Mouse (Mus musculus) neural tube, embryonic 10.5 days (tissue): ENCODE results near the gene Exoc7.

Experiments
- DNase-seq: peaks from one replicate; pipeline ENCODE4 v3.0.0-alpha.2; 2017; ENCODE audit warnings: low spot score; ENCODE audit errors: extremely low spot score

Gene Exoc7

DNA sequence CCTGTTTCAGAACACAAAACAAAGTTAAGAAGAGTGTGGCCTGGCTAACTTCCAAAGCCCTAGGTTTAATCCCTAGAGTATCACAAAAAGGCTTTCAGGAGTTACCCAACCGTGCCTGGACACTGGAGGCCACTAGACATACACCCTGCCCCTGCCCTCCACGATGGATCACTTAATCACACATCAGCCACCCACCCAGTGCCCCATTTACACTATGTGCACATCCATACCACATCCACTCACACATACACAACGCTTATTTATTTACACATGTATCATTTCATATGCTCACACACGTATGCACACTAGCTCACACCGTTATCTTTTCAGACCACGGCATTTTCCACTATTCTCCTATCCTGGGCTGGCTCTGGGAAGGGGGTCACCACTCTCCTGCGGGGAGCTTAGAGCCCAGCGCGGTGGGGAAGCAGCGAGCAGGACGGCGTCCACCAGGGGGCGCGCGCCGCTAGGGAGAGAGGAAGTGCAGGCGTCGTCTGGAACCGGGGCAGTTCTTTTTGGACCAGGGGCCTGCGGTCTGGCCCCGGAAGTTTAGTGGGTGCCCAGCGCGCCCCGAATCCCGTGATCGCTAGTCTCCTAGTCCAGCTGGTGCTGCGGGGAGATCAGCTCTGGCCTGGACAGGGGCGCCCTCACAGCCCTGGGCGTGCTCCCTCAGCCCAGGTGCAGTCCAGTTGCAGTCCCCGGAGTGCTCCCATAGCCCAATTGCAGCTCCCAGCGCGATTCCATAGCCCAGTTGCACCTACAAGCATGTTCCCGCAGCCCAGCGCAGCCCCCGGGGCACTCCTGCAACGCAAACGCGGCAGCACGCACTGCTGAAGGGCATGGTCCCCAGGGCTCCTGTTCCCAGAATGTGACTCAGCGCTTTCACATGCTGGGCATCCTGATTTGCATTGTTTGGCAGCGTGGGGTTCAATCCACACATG is 12.0 kb upstream of the Exoc7 start:
- DNase-seq = peak; percentile 92

DNA sequence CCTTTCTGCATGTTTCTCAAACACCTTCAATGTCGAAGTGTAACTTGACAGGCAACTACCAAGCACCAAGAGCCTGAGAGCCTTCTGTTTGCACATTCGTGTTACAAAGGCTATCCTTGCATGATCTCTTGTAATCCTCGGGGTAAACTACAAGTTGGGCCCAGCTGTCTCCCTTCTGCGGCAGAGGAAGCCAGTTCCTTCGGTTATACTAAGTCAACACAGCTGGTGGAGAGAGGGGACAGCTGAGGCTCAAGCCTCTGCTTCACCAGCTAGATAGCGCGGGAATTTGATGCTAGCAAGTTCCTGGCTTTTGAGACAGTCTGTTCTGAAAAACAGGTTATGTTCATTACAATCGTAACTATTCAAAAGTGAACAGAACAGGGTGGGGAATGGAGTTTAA is 5.3 kb upstream of the Exoc7 start:
- DNase-seq = no peak

DNA sequence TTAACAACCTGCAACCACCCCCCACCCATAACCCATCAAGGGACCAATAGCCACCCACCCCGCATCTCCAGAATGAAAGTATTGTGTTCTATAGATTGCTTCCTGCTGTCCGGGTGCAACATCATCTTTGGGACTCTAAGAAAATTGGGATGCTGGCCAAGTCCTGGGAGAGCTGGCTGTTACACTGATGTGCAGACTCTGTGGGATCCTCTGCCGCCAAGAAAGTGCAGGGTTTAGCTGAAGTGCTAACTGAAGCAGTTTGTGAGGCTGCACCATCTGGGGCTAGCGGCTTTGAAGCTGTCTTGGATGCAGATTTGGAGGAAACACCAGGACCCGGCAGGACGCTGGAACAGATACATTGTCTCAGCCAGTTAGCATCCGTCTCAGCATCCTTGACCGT is 4.1 kb upstream of the Exoc7 start:
- DNase-seq = no peak

DNA sequence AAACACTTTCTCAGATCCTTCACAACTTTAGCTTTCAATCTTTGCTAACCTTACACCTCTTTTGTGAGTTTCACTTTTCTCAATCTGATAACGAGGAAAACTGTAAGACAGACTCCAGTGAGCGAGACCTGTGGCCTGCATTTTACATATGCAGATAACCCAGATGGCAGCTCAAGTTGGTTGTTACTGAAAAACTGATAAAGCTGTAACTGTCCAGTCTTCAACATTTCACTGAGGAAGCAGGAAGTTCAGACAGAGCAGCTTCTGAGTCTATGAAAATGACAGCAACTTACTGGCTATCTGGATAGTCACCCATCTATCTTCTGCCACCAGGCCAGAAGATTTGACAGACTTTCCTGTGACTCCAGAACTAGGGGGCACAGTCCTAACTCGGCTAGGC is 2.6 kb upstream of the Exoc7 start:
- no peak for DNase-seq

DNA sequence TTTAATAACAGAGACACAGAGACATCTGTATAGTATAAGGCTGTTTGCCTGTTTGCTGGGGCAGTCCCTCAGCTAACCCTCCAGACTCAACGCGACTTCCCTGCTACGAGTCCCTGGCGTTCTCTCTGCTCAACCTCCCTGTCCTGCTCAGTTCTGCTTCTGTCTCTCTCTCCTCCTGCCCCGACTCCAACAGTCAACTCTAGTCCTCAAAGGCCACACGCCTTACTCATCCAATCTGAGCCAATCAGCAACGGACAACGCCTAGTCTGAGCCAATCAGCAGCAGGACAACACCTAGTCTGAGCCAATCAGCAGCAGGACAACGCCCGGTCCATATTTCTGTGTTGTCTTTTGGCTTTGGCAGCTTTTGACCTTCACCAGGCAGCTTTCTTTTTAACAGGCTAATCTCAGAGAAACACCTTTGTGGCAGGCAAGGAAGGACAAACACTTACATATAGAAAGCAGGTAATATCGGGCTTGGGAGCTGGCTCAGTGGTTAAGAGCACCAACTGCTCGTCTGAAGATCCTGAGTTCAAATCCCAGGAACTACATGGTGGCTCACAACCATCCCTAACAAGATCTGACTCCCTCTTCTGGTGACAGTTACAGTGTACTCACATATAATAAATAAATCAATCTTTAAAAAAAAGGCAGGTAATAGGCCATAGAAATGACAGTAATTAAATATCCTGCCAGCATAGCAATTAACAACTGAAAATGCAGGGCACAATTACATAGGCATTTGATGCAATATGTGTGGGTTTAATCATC is 914 bp upstream of the Exoc7 start:
- no peak for DNase-seq

DNA sequence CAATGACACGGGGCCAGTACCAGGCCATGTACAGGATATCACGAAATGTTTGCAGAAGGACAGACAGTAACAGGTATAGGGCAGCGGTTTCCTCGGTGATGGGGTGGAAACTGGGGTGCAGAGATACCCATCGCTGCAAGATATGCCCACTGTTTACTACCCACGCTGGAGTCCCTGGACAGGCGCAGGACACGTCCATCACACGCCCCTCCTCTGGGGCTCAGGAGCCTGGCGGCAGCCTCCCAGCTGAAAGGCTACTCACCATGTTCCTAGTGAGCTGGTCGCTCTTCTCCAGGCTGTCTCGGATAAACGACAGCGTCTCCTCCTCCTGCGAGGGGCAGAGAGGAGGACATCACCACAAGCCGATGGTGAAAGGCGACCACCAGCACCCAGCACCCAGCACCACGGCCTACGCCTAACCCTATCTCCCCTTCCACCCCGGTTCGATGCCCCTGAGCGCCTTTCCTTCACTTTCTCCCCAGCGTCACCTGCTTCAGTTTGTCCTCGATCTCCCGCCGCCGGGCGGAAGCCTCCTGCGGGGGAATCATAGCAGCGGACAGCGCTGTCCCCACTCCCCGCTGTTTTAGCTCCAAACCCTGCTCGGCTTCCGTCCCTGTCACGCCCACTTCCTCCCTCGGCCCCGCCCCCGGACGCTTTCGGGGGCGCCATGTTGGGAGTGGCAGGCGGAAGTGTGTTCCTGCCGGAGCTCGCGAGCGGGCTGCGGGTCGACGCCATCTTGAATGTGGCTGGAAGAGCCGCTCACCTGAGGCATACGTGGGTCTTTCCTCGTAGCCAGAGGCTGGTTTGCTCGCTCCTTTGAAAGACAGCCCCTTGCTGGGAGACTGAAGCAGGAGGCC is 679 bp downstream of the Exoc7 start:
- DNase-seq = peak; percentile 98

DNA sequence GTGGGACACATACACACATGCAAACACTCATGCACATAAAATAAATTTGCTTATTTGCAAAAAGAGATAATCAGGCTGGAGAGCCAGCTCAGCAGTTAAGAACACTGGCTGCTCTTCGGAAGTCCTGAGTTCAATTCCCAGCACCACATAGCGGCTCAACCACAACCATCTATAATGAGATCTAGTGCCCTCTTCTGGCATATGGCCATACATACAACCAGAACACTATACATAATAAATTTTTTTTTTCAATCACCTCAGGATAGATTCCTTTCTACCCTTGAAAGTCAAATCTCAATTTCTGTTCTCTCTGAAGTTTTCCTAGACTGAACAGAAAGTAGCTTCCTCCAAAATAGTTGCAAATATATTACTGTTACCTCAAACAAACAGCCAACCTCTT is 1.6 kb downstream of the Exoc7 start:
- DNase-seq = no peak

DNA sequence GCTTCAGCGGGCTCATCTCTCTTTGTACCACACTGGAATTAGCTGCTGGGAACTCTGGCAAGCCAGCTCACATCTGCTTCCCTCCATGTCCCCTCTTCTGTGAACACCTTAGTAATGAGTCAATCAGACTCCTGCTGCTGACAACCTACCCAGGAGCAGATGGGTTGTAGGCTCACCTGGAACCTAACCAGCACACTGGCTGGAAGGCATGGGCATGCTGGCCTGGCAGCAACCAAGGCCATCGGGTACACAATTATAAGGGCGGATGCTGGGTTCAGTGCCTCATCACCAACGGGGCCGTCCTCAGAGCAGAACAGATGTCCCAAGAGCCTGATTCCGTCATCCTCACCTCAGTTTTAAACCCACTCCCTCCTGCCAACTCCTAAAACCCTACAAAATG is 8.4 kb downstream of the Exoc7 start:
- DNase-seq = no peak

DNA sequence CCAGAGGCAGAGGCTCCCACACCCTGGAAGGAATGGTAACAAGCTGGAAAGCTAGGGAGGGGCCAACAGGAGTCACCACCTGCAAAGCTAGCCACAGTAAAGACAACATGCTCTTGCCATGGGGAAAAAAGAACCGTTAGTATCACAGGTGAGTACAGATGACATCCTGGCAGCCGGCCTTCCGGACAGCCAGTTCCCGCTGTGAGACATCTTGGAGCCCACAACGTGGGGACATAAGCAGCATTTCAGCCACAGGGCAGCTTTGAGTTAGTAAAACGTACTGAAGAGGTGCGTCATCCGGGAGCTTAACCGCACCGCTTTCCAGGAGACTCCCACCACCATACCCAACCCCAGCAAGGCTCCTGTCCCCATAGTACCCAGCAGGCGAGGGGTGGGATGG is 8.8 kb downstream of the Exoc7 start:
- DNase-seq = no peak

DNA sequence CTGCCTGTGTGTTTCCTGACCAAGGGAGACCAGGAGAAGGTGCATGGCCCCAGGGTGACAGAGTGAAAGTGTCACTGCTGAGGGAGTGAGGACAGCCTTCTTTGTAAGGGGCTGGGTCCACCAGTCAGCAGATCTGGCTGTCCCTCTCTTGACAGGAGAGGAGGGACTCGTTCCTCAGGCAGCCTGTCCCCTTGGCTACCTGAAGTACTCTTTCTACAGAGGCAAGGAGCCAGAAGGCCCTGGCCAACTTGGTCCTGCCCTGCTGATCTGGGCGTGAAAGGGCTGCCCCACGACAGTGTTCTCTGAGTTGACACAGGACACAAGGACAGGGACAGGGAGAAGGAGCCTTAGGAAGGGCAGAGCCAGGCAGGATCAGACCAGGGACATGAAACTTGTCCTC is 10.0 kb downstream of the Exoc7 start:
- no peak for DNase-seq

DNA sequence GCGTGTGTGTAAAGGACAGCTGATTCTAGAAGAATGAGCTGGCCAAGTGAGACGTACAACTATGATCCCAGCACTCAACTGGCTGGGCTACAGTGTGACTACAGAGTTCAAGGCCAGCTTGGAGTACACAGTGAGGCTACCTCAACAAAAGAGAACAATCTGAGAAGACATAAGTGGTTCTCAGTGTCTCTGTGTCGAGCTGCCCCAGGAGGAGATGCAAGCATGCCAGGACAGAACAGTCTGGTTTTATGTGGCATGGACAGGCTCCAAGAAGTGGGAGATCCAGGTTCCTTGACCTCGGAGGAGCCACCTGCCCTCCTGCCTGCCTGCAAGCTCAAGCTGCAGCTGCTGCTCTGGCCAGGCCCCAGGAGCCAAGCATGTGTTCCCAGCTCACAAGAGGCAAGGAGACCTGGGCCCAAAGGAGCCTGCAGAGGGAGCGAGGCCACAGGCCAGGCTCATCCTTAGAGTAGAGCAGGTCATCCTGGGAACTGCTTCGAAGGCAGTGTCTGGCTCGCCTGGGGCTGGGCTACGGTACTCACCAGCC is 10.8 kb downstream of the Exoc7 start:
- no peak for DNase-seq

DNA sequence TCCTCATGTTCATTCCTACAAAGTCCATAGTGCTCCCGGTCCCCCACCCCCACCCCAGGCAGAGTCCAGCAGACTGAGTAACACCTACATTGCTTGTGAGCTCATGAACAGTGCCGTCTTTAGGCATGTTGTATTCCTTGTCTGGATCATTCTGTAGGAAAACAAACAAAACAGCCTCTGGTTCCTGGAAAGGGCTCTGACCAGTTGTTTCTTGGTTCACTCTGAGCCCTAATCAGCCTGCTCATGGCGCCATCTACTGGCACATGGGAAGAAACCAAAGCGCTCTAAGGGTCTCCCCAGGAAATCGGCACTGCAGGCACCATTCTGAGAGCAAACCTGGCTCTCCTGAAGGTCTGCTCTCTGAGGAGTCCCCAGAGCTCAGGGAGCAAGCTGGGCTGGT is 12.7 kb downstream of the Exoc7 start:
- peak; percentile 59 for DNase-seq

DNA sequence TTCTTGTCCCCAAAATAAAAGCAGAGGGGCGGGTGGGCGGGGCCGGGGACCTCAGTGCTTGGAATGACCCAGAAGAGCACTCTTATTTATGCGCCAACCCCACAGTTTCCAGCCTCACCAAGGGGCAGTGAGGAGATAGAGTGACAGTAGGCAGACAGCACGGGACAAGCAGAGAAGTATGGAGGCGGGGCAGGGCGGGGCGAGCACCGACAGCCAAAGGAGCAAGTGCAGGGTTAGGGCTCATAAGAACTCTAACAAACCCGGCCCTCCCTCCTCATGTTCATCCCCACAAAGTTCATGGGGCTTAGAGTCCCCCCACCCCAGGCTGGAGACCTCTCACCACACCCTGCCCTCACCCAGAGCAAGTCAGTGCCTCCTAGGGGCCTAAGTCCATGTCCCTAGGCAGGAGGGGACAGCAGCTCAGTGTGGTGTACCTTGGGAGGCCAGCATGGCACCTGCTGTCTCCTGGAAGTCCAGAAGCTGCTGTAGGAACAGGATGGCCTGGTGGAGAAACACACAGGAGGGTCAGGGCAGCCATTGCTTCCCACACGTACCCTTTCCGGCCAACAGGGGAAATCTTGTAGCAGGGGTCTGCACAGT is 13.4 kb downstream of the Exoc7 start:
- DNase-seq = no peak

DNA sequence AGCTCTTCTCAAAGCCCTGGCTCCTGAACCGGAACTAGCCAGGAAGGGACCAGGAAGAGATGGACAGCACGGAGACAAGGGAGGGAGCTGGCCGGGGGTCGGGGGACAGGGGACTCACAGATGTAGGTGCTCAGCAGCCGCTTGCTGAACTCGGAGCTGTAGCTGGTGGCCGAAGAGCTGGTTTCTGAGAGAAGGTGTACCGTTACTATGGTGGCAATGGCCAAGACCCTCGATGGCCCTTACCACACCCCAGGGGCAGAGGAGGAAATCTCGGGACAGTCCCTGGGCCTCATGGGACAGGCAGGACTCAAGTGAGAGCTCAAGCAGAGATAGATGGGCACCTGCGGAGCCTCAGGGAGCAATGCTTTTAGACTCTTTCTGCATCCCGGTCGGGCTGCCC is 14.6 kb downstream of the Exoc7 start:
- no peak for DNase-seq

DNA sequence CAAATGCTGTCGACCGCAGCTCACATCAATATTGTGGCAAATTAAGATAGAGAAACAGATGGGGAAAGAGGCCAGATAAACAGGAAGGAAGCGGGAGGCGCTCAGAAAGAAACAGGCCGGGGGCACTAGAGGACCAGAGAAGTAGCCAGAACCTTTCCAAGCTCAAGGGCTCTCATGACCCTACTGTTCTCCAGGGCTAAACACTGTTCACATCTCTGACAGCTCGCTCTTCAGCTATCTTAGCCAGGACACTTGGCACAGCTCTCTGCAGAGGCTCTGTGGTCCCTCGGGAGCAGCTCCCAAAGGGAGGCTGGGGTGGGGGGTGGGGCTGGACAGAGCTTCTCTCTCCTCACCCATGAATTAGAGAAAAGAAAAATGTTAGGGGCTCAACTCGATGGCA is 16.5 kb downstream of the Exoc7 start:
- no peak for DNase-seq

DNA sequence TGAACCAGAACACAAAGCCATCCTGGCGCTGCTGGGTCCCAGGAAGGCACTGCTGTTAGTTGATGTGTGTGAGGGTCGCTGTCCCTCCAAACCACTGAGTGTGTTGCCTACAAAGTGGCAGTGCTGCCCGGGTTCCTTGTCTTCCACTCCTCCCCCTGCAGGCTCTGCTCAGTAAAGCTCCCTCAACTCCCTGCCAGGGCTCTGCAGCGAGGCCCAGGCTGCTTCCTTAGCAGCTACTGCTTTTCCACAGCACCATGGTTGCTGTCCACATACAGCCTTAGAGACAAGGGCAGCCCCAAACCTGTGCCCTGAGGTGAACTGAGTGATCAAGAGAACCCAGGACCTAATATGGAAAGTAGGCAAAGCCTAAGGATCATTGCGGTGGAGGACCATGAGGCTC is 19.7 kb downstream of the Exoc7 start:
- no peak for DNase-seq

DNA sequence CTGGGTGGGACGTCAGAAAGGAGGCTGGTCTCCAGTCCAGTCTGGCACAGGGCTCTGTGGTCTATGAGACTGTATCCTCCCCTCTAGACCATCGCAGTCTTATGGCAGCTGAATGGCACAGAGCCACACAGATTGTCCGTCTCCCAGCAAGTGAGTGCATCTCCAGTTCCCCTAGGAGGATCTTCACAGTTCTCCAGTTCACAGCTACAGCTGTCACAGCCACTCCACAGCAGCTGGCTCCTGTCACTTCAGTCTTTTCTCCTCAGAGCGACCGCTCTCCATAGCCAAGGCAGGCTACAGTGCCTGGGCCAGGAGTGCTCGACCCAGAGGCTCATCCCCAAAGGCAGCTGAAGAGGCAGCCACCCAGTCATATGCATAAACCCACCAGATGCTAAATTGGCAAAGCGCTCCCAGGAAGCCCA is 21.3 kb downstream of the Exoc7 start:
- no peak for DNase-seq

DNA sequence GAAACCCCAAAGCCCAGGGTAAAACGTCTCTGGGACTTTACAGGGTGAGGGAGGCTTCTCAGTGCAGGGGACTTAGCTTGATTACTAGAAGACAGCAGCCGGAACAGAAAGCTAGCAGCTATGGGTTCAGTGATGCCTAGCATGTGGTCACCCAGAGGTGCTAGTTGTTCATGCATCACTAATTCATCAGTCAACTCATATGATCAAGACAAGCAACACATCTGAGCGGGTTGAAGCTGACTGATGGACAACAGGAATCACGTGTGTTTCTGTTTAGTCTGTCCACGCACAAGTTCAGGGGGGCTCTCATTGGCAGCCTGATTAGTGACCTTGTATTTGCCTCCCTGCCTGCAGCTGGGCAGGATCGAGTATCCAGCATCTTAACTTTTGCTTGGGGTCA is 23.1 kb downstream of the Exoc7 start:
- DNase-seq = no peak

DNA sequence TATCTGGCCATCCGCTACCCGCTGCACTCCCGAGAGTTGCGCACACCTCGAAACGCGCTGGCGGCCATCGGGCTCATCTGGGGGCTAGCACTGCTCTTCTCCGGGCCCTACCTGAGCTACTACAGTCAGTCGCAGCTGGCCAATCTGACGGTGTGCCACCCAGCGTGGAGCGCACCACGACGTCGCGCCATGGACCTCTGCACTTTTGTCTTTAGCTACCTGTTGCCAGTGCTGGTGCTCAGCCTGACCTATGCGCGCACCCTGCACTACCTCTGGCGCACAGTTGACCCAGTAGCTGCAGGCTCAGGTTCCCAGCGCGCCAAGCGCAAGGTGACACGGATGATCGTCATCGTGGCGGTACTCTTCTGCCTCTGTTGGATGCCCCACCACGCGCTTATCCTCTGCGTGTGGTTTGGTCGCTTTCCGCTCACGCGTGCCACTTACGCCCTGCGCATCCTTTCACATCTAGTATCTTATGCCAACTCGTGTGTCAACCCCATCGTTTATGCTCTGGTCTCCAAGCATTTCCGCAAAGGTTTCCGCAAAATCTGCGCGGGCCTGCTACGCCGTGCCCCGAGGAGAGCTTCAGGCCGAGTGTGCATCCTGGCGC is 24.0 kb downstream of the Exoc7 start:
- DNase-seq = no peak

DNA sequence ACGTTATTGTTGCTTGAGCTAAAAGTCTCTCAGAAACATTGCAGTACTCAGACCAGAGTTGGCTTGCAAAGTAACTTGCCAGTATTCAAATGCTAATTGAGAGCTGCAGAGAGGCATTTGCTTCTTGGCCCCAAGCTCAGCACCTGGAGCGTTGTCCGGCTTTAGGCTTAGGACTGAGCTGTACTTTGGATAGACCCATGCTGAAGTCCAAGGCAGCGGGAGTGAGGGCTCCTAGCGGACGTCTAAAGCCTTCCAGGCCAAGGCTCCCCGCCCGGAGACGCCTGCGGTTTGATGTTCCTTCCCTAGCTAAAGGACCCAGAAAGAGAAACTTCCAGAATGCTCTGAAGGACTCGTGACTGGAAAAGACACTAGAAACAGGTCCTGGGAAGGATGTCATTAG is 24.9 kb downstream of the Exoc7 start:
- DNase-seq = peak; percentile 46

DNA sequence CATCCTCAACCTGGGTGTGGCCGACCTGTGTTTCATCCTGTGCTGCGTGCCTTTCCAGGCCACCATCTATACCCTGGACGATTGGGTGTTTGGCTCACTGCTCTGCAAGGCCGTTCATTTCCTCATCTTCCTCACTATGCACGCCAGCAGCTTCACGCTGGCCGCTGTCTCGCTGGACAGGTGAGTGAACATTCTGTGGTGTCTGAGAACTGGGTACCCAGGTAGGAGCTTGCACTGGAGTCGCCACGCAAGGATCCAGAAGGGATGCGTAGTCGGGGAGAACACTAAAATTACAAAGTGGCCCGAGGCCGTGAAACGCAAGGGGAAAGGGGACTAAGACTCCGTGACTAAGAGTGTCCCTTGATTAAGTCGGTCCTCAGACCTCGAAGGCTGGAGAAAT is 25.4 kb downstream of the Exoc7 start:
- DNase-seq = peak; percentile 33
